Mouse (Mus musculus) bone marrow, adult 2 months (tissue): Measurements from ENCODE around the gene Zfp941.

ENCODE experiments used
- CTCF ChIP-seq: fragments of 200-500 bp; IDR thresholded peaks from 2 replicates; pipeline ENCODE4 v1.5.1; 2011; ENCODE audit warnings: low read length, control low read depth; ENCODE audit not compliant: control insufficient read depth, insufficient read depth
- POLR2A ChIP-seq: fragments of 200-500 bp; IDR thresholded peaks from 2 replicates; pipeline ENCODE4 v1.6.1; 2011; ENCODE audit warnings: low read depth, mild to moderate bottlenecking, control low read depth, low read length, borderline replicate concordance; ENCODE audit not compliant: control insufficient read depth

- no peak for TF ChIP-seq POLR2A
- no peak for TF ChIP-seq CTCF
Measured at GRCm38 (mm10) chr7:140820173-140820572, 1.8 kb downstream of the Zfp941 start.
